Mouse (Mus musculus): Measurements from ENCODE around the gene Ryr1. TPM values are rescaled to one million over a fixed set of nuclear protein-coding genes. Genes with fewer than 3 reads are reported as not detected.
"Not testable (repeated sequence)": the region's sequence is repeated elsewhere in the genome, so short reads cannot be mapped to it uniquely, and the experiment has no call there.

The Ryr1 gene
- polyA plus RNA-seq, 1 experiment from 2014 or later: 0.33 TPM

- Histone ChIP-seq H3K36me3 (no peaks in the 10 kb centered on the region), H3K4me1 (peaks cover 13% of the 10 kb centered on the region), H3K27me3 (replicated peaks) (peaks cover 69% of the 10 kb centered on the region), H3K27ac (no peak overlapping the region), H3K4me2 (no peak overlapping the region; the same call in 1 of the 2 replicates), H3K9me3 (replicated peaks) (no peaks in the 10 kb centered on the region), H3K9ac (no peak overlapping the region), H3K4me3 (no peak overlapping the region)
- WGBS (ENCODE audit: insufficient replicate concordance): 61% methylated on average over 5 of the region's 5 CpGs
- ATAC-seq: no peak
These were observed 37.3 kb upstream of the Ryr1 start for GRCm38 (mm10) chr7:29162294-29162693.

- Histone ChIP-seq H3K27me3 (replicated peaks) (peaks cover 54% of the 10 kb centered on the region), H3K36me3 (peaks cover 10% of the 10 kb centered on the region)
- 8% methylated on average over 5 of the region's 5 CpGs for WGBS (ENCODE audit: insufficient replicate concordance)
These were observed 33.3 kb upstream of the Ryr1 start for GRCm38 (mm10) chr7:29158264-29158663.

GRCm38 (mm10) chr7:29155838-29156782 is 31.1 kb upstream of the Ryr1 start, which contains the start of gene Fam98c:
Gene Fam98c, minus strand, starts transcription at chr7:29156234.
- Histone ChIP-seq H3K27ac (peak within 1 kb of the TSS; percentile 79), H3K9me3 (replicated peaks) (0 out of 2 replicates have a peak, but pooled peaks cover 7% of the 10 kb centered on the region)
- 3% methylated on average over 66 of the region's 68 CpGs for WGBS (ENCODE audit: insufficient replicate concordance)

More at GRCm38 (mm10) chr7:29158264-29158663, 33.3 kb upstream of the Ryr1 start:
- ATAC-seq: no peak
- Histone ChIP-seq H3K9me3 (replicated peaks) (0 out of 2 replicates have a peak, but pooled peaks cover 7% of the 10 kb centered on the region), H3K27ac (no peak overlapping the region), H3K4me1 (peaks cover 28% of the 10 kb centered on the region), H3K4me3 (no peak overlapping the region), H3K4me2 (no peak overlapping the region), H3K9ac (no peak overlapping the region)

GRCm38 (mm10) chr7:29155196-29155837 is 30.3 kb upstream of the Ryr1 start:
- peak overlapping the region; percentile 79 for H3K27ac ChIP-seq
- peak overlapping the region; percentile 100 for H3K4me2 ChIP-seq
- peaks cover 17% of the 10 kb centered on the region for H3K4me1 ChIP-seq
- H3K36me3 ChIP-seq: peaks cover 10% of the 10 kb centered on the region
- H3K9ac ChIP-seq: peak overlapping the region; percentile 85
- 9% methylated on average over 35 of the region's 37 CpGs for WGBS (ENCODE audit: insufficient replicate concordance)
- ATAC-seq: peak; percentile 84
- 0 out of 2 replicates have a peak, but pooled peaks cover 7% of the 10 kb centered on the region for H3K9me3 ChIP-seq (replicated peaks)
- H3K4me3 ChIP-seq: peak overlapping the region; percentile 85
- H3K27me3 ChIP-seq (replicated peaks): peaks cover 36% of the 10 kb centered on the region

More at GRCm38 (mm10) chr7:29155838-29156782, 31.1 kb upstream of the Ryr1 start, which contains the start of gene Fam98c:
- H3K4me2 ChIP-seq: peak within 1 kb of the TSS; percentile 100
- peak within 1 kb of the TSS; percentile 85 for H3K9ac ChIP-seq
- peaks cover 43% of the 10 kb centered on the region for H3K27me3 ChIP-seq (replicated peaks)
- peaks cover 10% of the 10 kb centered on the region for H3K36me3 ChIP-seq
- peak within 1 kb of the TSS; percentile 85 for H3K4me3 ChIP-seq
- peaks cover 17% of the 10 kb centered on the region for H3K4me1 ChIP-seq
- ATAC-seq: peak; percentile 77

- no peak overlapping the region for H3K27ac ChIP-seq
- no peak overlapping the region for H3K9ac ChIP-seq
- peaks cover 10% of the 10 kb centered on the region for H3K36me3 ChIP-seq
- ATAC-seq: no peak
- 0 out of 2 replicates have a peak, but pooled peaks cover 7% of the 10 kb centered on the region for H3K9me3 ChIP-seq (replicated peaks)
- peaks cover 25% of the 10 kb centered on the region for H3K27me3 ChIP-seq (replicated peaks)
- H3K4me3 ChIP-seq: no peak overlapping the region
- 80% methylated on average over 14 of the region's 14 CpGs for WGBS (ENCODE audit: insufficient replicate concordance)
- no peak overlapping the region for H3K4me2 ChIP-seq
- peaks cover 17% of the 10 kb centered on the region for H3K4me1 ChIP-seq
These were observed 29.2 kb upstream of the Ryr1 start for GRCm38 (mm10) chr7:29154018-29154720.

- H3K4me1 ChIP-seq: peaks cover 12% of the 10 kb centered on the region
- 0 out of 2 replicates have a peak, but pooled peaks cover 7% of the 10 kb centered on the region for H3K9me3 ChIP-seq (replicated peaks)
- H3K9ac ChIP-seq: no peak overlapping the region
- ATAC-seq: no peak
- WGBS (ENCODE audit: insufficient replicate concordance): 58% methylated on average over 10 of the region's 10 CpGs
- peaks cover 10% of the 10 kb centered on the region for H3K36me3 ChIP-seq
- no peak overlapping the region for H3K27ac ChIP-seq
- H3K27me3 ChIP-seq (replicated peaks): no peaks in the 10 kb centered on the region
- H3K4me2 ChIP-seq: no peak overlapping the region
- H3K4me3 ChIP-seq: no peak overlapping the region
These were observed 26.5 kb upstream of the Ryr1 start for GRCm38 (mm10) chr7:29151486-29151885.

- no peak for ATAC-seq
- Histone ChIP-seq H3K4me2 (no peak overlapping the region), H3K36me3 (no peaks in the 10 kb centered on the region; the same call in 1 of the 2 replicates), H3K27me3 (replicated peaks) (no peaks in the 10 kb centered on the region), H3K9ac (no peak overlapping the region), H3K27ac (no peak overlapping the region), H3K4me1 (peaks cover 10% of the 10 kb centered on the region; the same call in 1 of the 2 replicates), H3K9me3 (replicated peaks) (0 out of 2 replicates have a peak, but pooled peaks cover under 1% of the 10 kb centered on the region), H3K4me3 (no peak overlapping the region)
- 75% methylated on average over 15 of the region's 15 CpGs for WGBS (ENCODE audit: insufficient replicate concordance)
These were observed 23.8 kb upstream of the Ryr1 start for GRCm38 (mm10) chr7:29148771-29149170.

- Histone ChIP-seq H3K27me3 (replicated peaks) (no peaks in the 10 kb centered on the region), H3K4me2 (no peak overlapping the region), H3K4me3 (no peak overlapping the region), H3K4me1 (peaks cover 10% of the 10 kb centered on the region; the same call in 1 of the 2 replicates), H3K36me3 (no peaks in the 10 kb centered on the region), H3K9ac (no peak overlapping the region), H3K27ac (no peak overlapping the region), H3K9me3 (replicated peaks) (no peaks in the 10 kb centered on the region)
- no peak for ATAC-seq
- 63% methylated on average over 7 of the region's 7 CpGs for WGBS (ENCODE audit: insufficient replicate concordance)
These were observed 21.8 kb upstream of the Ryr1 start for GRCm38 (mm10) chr7:29146625-29147367.

GRCm38 (mm10) chr7:29144006-29144405 is 19.0 kb upstream of the Ryr1 start:
- Histone ChIP-seq H3K27me3 (replicated peaks) (no peaks in the 10 kb centered on the region), H3K9me3 (replicated peaks) (no peaks in the 10 kb centered on the region), H3K9ac (no peak overlapping the region), H3K36me3 (no peaks in the 10 kb centered on the region), H3K4me3 (no peak overlapping the region), H3K4me1 (peaks cover 10% of the 10 kb centered on the region; the same call in 1 of the 2 replicates), H3K4me2 (no peak overlapping the region), H3K27ac (no peak overlapping the region)
- 40% methylated on average over 4 of the region's 4 CpGs for WGBS (ENCODE audit: insufficient replicate concordance)
- ATAC-seq: no peak

GRCm38 (mm10) chr7:29141416-29141815 is 16.4 kb upstream of the Ryr1 start:
- 61% methylated on average over 8 of the region's 8 CpGs for WGBS (ENCODE audit: insufficient replicate concordance)
- peaks cover 10% of the 10 kb centered on the region; the same call in 1 of the 2 replicates for H3K4me1 ChIP-seq
- H3K27me3 ChIP-seq (replicated peaks): peaks cover 5% of the 10 kb centered on the region; the same call in 1 of the 2 replicates
- ATAC-seq: no peak
- no peak overlapping the region for H3K4me2 ChIP-seq
- no peaks in the 10 kb centered on the region for H3K9me3 ChIP-seq (replicated peaks)
- no peak overlapping the region for H3K27ac ChIP-seq
- H3K9ac ChIP-seq: no peak overlapping the region
- no peak overlapping the region for H3K4me3 ChIP-seq
- no peaks in the 10 kb centered on the region for H3K36me3 ChIP-seq

GRCm38 (mm10) chr7:29139237-29139636 is 14.3 kb upstream of the Ryr1 start:
- H3K9me3 ChIP-seq (replicated peaks); H3K4me3 ChIP-seq; H3K36me3 ChIP-seq; H3K9ac ChIP-seq; H3K4me2 ChIP-seq; H3K27ac ChIP-seq; ATAC-seq: not testable (repeated sequence)
- Histone ChIP-seq H3K4me1 (peaks cover 15% of the 10 kb centered on the region; the same call in 1 of the 2 replicates), H3K27me3 (replicated peaks) (peaks cover 17% of the 10 kb centered on the region)
- WGBS (ENCODE audit: insufficient replicate concordance): 74% methylated on average over 3 of the region's 4 CpGs
